Mouse (Mus musculus) sigmoid colon, adult 10 weeks (tissue): Measurements from ENCODE around the gene Rps5. TPM values are rescaled to one million over a fixed set of nuclear protein-coding genes. Genes with fewer than 3 reads are reported as not detected.

Experiments
- polyA plus RNA-seq: library from polyadenylated mRNA; stranded (reverse); fragments of 350-450 nt; fragmentation: Illumina TruSeq; extraction: RNeasy Lipid Tissue Mini Kit (QIAGEN cat#74804); gene quantifications from one replicate; pipeline ENCODE4 v1.2.3, GENCODE M21; 2014; ENCODE audit warnings: low read depth, low replicate concordance

Gene Rps5
- polyA plus RNA-seq: 29.4 TPM

DNA sequence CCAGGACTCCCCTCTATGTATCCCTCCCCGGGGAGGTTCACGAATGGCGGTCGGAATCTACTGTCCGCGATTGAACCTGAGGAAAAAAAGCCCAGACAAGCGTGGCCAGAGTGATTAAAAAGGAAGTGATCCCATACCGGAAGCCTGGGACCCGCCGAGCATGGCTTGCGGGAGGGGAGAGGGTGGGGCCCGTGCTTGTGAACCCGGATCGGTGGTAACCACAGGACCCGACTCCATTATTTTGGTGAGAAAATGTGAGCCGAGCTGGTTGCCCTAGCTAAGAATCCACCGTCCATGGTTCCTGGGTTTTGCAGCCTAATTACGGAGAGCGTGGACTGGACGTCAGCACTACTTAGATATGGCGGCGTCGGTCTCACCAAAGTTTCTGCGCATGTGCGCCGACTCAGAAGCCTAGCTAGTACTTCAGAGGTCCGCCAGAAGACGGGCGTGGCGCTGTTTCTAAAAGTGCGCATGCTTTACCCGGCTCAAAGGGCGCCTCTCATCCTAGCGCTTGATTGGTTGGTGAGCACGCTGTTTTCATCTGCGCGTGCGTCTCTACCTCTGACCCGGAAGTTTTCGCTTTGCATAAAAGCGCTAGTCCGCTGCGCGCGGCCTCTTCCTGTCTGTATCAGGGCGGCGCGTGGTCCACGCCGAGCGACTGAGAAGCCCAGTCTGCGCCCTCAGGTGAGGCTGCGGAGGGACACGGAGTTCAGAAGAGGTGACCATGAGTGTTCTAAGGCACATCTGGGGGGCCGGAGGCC, at the start of gene Rps5:
Gene Rps5 (plus strand): TSS at position 586 of the 761 bp plus-strand sequence.

GRCm38 (mm10) chr7:12880911-12881660, 41.0 kb upstream of the Rps5 start, which contains the start of gene Zfp128:
Zfp128 (plus strand) TSS chr7:12881177.

GRCm38 (mm10) chr7:12897655-12898410, 24.3 kb upstream of the Rps5 start, which contains the start of gene Zscan22:
Zscan22 (plus strand) TSS chr7:12897815.

GRCm38 (mm10) chr7:12927191-12927680, 5.1 kb downstream of the Rps5 start, which contains the start of gene Rnf225:
Rnf225 (plus strand) TSS chr7:12927416.

DNA sequence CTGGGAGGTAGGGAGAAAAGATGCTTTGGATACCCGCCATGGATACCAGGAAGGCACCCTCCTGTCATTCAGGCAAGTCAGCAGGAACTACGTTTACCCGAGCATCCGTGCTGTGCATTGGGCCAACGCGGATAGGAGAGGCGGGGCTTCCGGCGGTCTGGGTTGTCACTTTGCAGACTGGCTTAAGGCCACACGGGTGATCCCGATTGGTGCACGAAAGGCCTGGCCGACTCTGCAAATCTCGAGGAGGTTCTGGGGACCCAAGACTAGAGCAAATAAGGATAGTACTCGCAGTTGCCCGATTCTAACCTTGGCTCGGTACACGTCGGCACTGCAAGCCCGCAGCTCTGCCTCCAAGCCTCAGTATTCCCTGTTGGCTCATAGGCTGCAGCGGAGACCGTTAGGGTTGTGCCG, 43.6 kb downstream of the Rps5 start, which contains the start of gene Zfp324:
Gene Zfp324 (plus strand): TSS at position 161 of the 414 bp plus-strand sequence.

Other genes starting within 250 kb of the Rps5 start
- gene Vmn2r55, start 237.3 kb upstream of the Rps5 start, polyA plus RNA-seq: not detected
- not detected for gene Vmn2r56, start 187.3 kb upstream of the Rps5 start, polyA plus RNA-seq
- gene Zscan18, start 118.7 kb upstream of the Rps5 start, polyA plus RNA-seq: 0.85 TPM
- 30.5 TPM for gene Zfp329, start 103.4 kb upstream of the Rps5 start, polyA plus RNA-seq
- 39.9 TPM for gene Zfp110, start 87.5 kb upstream of the Rps5 start, polyA plus RNA-seq
- 3.1 TPM for gene Zfp128, start 41.1 kb upstream of the Rps5 start, polyA plus RNA-seq
- gene Zscan22, start 24.5 kb upstream of the Rps5 start, polyA plus RNA-seq: 4.5 TPM
- 0.35 TPM for gene Rnf225, start 5.1 kb downstream of the Rps5 start, polyA plus RNA-seq
- 2.2 TPM for gene Zfp324, start 43.5 kb downstream of the Rps5 start, polyA plus RNA-seq
- gene Zfp446, start 55.6 kb downstream of the Rps5 start, polyA plus RNA-seq: 2.7 TPM
- gene Slc27a5, start 75.9 kb downstream of the Rps5 start, polyA plus RNA-seq: not detected
- gene Trim28, start 76.8 kb downstream of the Rps5 start, polyA plus RNA-seq: 16.1 TPM
- gene Zbtb45, start 87.7 kb downstream of the Rps5 start, polyA plus RNA-seq: 0.54 TPM
- gene Chmp2a, start 112.5 kb downstream of the Rps5 start, polyA plus RNA-seq: 95.3 TPM
- gene Ube2m, start 116.0 kb downstream of the Rps5 start, polyA plus RNA-seq: 41.1 TPM
- 0.79 TPM for gene Mzf1, start 132.5 kb downstream of the Rps5 start, polyA plus RNA-seq
- not detected for gene Vmn1r85, start 172.9 kb downstream of the Rps5 start, polyA plus RNA-seq
- not detected for gene Vmn1r86, start 197.6 kb downstream of the Rps5 start, polyA plus RNA-seq
- not detected for gene Vmn1r87, start 217.9 kb downstream of the Rps5 start, polyA plus RNA-seq
- gene Vmn1r88, start 237.3 kb downstream of the Rps5 start, polyA plus RNA-seq: not detected